Mouse (Mus musculus): ENCODE data around the gene 1700010B08Rik. TPM values are rescaled to one million over a fixed set of nuclear protein-coding genes. Genes with fewer than 3 reads are reported as not detected.
"Not testable (repeated sequence)": the region's sequence is repeated elsewhere in the genome, so short reads cannot be mapped to it uniquely, and the experiment has no call there.

The 1700010B08Rik gene
- polyA plus RNA-seq (2015; fragmentation: Nextera tagmentation; extraction: Ambion mirVana): not detected in 2 replicates

GRCm38 (mm10) chr2:173719115-173719514 is at the start of gene 1700010B08Rik:
1700010B08Rik (plus strand) TSS chr2:173719415.
- not testable (repeated sequence) for H3K9me3 ChIP-seq; H3K4me3 ChIP-seq; H3K27ac ChIP-seq; ATAC-seq (ENCODE audit: borderline replicate concordance, extremely low read depth, low FRiP score, low TSS enrichment); H3K9ac ChIP-seq; H3K27me3 ChIP-seq; H3K36me3 ChIP-seq; H3K4me2 ChIP-seq; H3K4me1 ChIP-seq
- 74% methylated on average over 6 of the region's 7 CpGs for WGBS

- ATAC-seq (ENCODE audit: borderline replicate concordance, extremely low read depth, low FRiP score, low TSS enrichment): no peak
- Histone ChIP-seq H3K4me2 (no peak overlapping the region), H3K36me3 (peaks cover 7% of the 10 kb centered on the region), H3K27ac (no peak overlapping the region), H3K9ac (no peak overlapping the region), H3K4me3 (no peak overlapping the region), H3K9me3 (no peaks in the 10 kb centered on the region), H3K27me3 (no peaks in the 10 kb centered on the region), H3K4me1 (0 out of 2 replicates have a peak, but pooled peaks cover 7% of the 10 kb centered on the region)
- 67% methylated on average over 2 of the region's 2 CpGs for WGBS
Observed at GRCm38 (mm10) chr2:173672328-173672896, 46.8 kb upstream of the 1700010B08Rik start.

GRCm38 (mm10) chr2:173673469-173673868 is 45.7 kb upstream of the 1700010B08Rik start:
- no peak overlapping the region for H3K4me3 ChIP-seq
- no peak overlapping the region for H3K9ac ChIP-seq
- no peak overlapping the region for H3K4me2 ChIP-seq
- 68% methylated on average over 1 of the region's 1 CpGs for WGBS
- no peak overlapping the region for H3K27ac ChIP-seq
- H3K9me3 ChIP-seq: no peaks in the 10 kb centered on the region
- H3K27me3 ChIP-seq: no peaks in the 10 kb centered on the region
- H3K4me1 ChIP-seq: 0 out of 2 replicates have a peak, but pooled peaks cover 11% of the 10 kb centered on the region
- H3K36me3 ChIP-seq: peaks cover 7% of the 10 kb centered on the region
- no peak for ATAC-seq (ENCODE audit: borderline replicate concordance, extremely low read depth, low FRiP score, low TSS enrichment)

DNA sequence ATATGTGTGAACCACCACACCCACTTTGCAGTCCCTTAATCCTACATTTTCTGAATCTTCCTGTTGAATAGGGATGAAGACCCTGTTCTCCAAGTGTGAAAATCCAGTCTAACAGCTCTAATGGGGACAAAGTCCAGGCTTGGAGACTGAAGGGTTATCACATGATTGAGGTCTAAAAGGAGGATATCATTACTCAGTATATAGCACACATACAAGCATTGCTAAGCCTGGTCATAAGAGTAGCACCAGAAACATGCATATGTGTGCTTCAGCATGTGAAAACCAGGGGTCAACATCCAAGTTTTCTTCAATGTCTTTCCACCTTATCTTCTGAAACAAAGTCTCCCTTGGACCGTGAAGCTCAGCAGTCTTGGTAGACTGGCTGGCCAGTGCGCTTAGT is 40.6 kb upstream of the 1700010B08Rik start:
- ATAC-seq (ENCODE audit: borderline replicate concordance, extremely low read depth, low FRiP score, low TSS enrichment): no peak
- 90% methylated on average over 2 of the region's 2 CpGs for WGBS
- H3K9me3 ChIP-seq: no peaks in the 10 kb centered on the region
- no peaks in the 10 kb centered on the region for H3K27me3 ChIP-seq
- H3K36me3 ChIP-seq: peaks cover 4% of the 10 kb centered on the region; the same call in 1 of the 2 replicates
- no peak overlapping the region for H3K27ac ChIP-seq
- no peak overlapping the region for H3K9ac ChIP-seq
- H3K4me1 ChIP-seq: peaks cover 18% of the 10 kb centered on the region
- no peak overlapping the region for H3K4me2 ChIP-seq
- H3K4me3 ChIP-seq: no peak overlapping the region

- no peak overlapping the region for H3K9ac ChIP-seq
- no peaks in the 10 kb centered on the region for H3K9me3 ChIP-seq
- peaks cover 18% of the 10 kb centered on the region for H3K4me1 ChIP-seq
- peaks cover 4% of the 10 kb centered on the region; the same call in 1 of the 2 replicates for H3K36me3 ChIP-seq
- H3K4me2 ChIP-seq: no peak overlapping the region
- no peak overlapping the region for H3K27ac ChIP-seq
- no peaks in the 10 kb centered on the region for H3K27me3 ChIP-seq
- no peak for ATAC-seq (ENCODE audit: borderline replicate concordance, extremely low read depth, low FRiP score, low TSS enrichment)
- 34% methylated on average over 3 of the region's 3 CpGs for WGBS
- H3K4me3 ChIP-seq: no peak overlapping the region
Observed at GRCm38 (mm10) chr2:173679217-173679616, 40.0 kb upstream of the 1700010B08Rik start.

DNA sequence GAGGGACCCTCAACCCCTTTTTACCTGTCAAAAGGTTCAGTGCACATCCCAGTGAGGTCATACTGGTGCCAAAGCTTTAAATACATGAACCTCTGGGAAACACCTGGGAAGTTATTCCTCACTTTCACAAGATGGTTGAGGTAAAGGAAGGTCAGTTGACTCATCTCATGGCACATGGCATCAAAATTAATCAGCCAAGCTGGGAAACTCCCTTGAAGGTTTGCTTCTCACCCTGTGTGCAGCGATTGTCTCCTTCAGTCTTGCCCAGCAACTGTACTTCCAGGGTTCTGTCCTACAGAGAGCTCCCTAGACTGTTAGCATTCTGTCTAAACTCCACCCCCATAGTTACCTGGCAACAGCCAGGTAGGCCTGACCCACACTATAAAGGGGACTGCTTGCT is 39.1 kb upstream of the 1700010B08Rik start:
- Histone ChIP-seq H3K4me2 (no peak overlapping the region), H3K36me3 (peaks cover 4% of the 10 kb centered on the region; the same call in 1 of the 2 replicates), H3K27me3 (no peaks in the 10 kb centered on the region), H3K4me1 (peaks cover 18% of the 10 kb centered on the region), H3K27ac (no peak overlapping the region), H3K4me3 (no peak overlapping the region), H3K9me3 (no peaks in the 10 kb centered on the region), H3K9ac (no peak overlapping the region)
- ATAC-seq (ENCODE audit: borderline replicate concordance, extremely low read depth, low FRiP score, low TSS enrichment): no peak
- 41% methylated on average over 1 of the region's 1 CpGs for WGBS

DNA sequence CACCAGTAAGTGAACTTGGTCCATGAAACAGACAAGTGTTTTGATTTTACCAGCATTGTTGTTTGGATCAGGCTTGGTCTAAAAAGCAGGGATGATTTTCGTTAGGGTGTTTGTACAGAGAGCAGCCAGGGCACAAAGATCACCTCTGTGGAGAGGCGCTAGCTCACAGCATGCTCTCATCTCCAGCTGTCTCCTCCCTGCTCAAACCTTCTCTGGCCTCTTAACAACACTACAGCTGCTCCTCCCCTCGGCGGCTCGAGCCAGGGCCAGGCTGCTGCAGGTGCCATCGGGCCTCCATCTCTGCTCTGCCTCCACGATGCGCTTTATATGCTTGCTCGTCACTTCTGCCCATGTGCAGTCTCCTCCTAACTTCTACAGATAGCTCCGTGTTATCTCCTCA is 36.4 kb upstream of the 1700010B08Rik start:
- H3K9me3 ChIP-seq: no peaks in the 10 kb centered on the region

DNA sequence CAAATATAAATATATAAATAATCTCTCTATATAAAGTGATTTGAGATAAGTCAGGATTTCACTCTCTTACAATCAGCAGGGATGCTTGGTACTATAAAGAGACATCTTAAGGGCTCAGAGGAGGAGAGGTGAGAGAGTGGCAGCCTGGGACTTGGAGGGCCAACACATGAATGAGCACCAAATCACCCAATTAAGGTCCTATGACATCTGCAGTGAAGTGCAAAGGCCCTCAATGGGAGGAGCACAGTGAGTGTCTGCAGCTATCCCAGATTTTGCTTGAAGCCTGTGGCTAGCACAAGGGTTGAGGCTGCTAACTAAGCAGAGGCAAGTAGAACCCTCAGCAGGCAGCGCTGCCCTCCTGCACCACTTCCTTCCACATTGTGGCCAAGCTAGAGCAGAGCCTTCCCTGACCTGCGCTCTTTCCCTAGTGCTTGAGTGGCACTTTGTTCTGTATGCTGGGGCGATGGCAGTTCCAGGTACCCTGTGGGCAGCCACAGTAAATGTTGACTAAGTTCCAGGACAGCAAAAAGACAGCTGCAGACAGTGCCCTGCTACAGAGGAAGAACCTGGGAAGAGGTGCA is 33.3 kb upstream of the 1700010B08Rik start:
- Histone ChIP-seq H3K4me1 (peaks cover 4% of the 10 kb centered on the region; the same call in 1 of the 2 replicates), H3K4me3 (no peak overlapping the region), H3K9me3 (no peaks in the 10 kb centered on the region), H3K27me3 (no peaks in the 10 kb centered on the region), H3K27ac (no peak overlapping the region), H3K4me2 (no peak overlapping the region), H3K36me3 (peaks cover 19% of the 10 kb centered on the region; the same call in 1 of the 2 replicates), H3K9ac (no peak overlapping the region)
- ATAC-seq (ENCODE audit: borderline replicate concordance, extremely low read depth, low FRiP score, low TSS enrichment): no peak
- 88% methylated on average over 3 of the region's 3 CpGs for WGBS

More for the DNA sequence above, 36.4 kb upstream of the 1700010B08Rik start:
- peaks cover 15% of the 10 kb centered on the region for H3K4me1 ChIP-seq
- H3K4me3 ChIP-seq: no peak overlapping the region
- H3K27ac ChIP-seq: no peak overlapping the region
- H3K36me3 ChIP-seq: no peaks in the 10 kb centered on the region
- H3K27me3 ChIP-seq: no peaks in the 10 kb centered on the region
- no peak for ATAC-seq (ENCODE audit: borderline replicate concordance, extremely low read depth, low FRiP score, low TSS enrichment)
- H3K9ac ChIP-seq: no peak overlapping the region
- H3K4me2 ChIP-seq: no peak overlapping the region
- 57% methylated on average over 10 of the region's 10 CpGs for WGBS

DNA sequence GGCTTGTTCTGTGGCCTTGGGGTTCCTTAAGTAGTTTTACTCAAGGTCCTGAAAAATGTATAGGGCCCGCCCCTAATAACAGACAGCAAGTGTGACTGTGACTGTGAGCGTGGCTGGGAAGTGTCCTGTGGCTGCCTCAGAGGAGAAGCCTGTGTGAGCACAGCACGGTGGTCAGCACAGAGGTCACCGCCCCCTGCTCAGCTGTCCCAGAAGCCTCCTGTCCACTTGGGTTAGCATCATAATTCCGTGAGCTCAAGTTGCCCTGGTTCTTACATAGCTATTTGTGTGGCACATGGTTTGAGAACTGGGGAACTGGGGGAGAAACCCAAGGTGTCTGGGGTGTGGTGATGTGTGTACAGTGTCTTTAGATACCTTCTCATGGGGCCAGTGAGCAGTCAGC is 31.9 kb upstream of the 1700010B08Rik start:
- 80% methylated on average over 5 of the region's 5 CpGs for WGBS
- ATAC-seq (ENCODE audit: borderline replicate concordance, extremely low read depth, low FRiP score, low TSS enrichment): no peak
- peaks cover 4% of the 10 kb centered on the region; the same call in 1 of the 2 replicates for H3K4me1 ChIP-seq
- H3K9me3 ChIP-seq: no peaks in the 10 kb centered on the region
- no peak overlapping the region for H3K27ac ChIP-seq
- H3K27me3 ChIP-seq: no peaks in the 10 kb centered on the region
- H3K4me2 ChIP-seq: no peak overlapping the region
- H3K9ac ChIP-seq: no peak overlapping the region
- H3K4me3 ChIP-seq: no peak overlapping the region
- H3K36me3 ChIP-seq: peaks cover 19% of the 10 kb centered on the region; the same call in 1 of the 2 replicates

- no peak overlapping the region for H3K4me3 ChIP-seq
- H3K4me1 ChIP-seq: no peaks in the 10 kb centered on the region
- H3K9ac ChIP-seq: no peak overlapping the region
- no peaks in the 10 kb centered on the region for H3K27me3 ChIP-seq
- H3K9me3 ChIP-seq: no peaks in the 10 kb centered on the region
- no peak overlapping the region for H3K4me2 ChIP-seq
- H3K36me3 ChIP-seq: peaks cover 23% of the 10 kb centered on the region; the same call in 1 of the 2 replicates
- ATAC-seq (ENCODE audit: borderline replicate concordance, extremely low read depth, low FRiP score, low TSS enrichment): no peak
- H3K27ac ChIP-seq: no peak overlapping the region
Observed at GRCm38 (mm10) chr2:173689835-173690234, 29.4 kb upstream of the 1700010B08Rik start.

GRCm38 (mm10) chr2:173691748-173692147 is 27.5 kb upstream of the 1700010B08Rik start:
- Histone ChIP-seq H3K9me3 (no peaks in the 10 kb centered on the region), H3K36me3 (peaks cover 37% of the 10 kb centered on the region), H3K4me3 (no peak overlapping the region), H3K27ac (no peak overlapping the region), H3K4me1 (no peaks in the 10 kb centered on the region), H3K27me3 (no peaks in the 10 kb centered on the region), H3K4me2 (no peak overlapping the region), H3K9ac (no peak overlapping the region)
- 81% methylated on average over 6 of the region's 6 CpGs for WGBS
- ATAC-seq (ENCODE audit: borderline replicate concordance, extremely low read depth, low FRiP score, low TSS enrichment): 0 out of 2 replicates have a peak, but pooled peaks have one; percentile 33

DNA sequence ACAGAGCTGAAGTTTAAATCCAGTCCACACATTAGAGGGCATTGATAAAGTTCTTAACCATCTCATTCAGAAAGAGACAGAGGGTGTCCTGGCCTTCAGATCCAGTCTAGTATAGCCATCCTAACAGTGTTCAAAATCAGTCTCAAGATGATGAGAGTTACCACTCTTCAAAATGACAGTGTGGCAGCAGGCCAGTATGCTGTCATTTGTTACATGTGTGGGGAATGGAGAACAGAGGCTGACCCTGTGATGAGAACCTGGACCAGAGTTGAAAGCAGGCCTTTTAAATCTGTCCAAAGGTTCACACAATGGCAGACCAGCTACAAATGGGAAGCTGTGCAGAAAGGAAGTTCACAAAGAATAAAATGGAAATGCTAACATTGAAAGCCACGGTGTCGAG is 26.5 kb upstream of the 1700010B08Rik start:
- ATAC-seq (ENCODE audit: borderline replicate concordance, extremely low read depth, low FRiP score, low TSS enrichment): no peak
- Histone ChIP-seq H3K4me2 (no peak overlapping the region), H3K9ac (no peak overlapping the region), H3K27ac (no peak overlapping the region), H3K4me3 (no peak overlapping the region), H3K36me3 (peaks cover 40% of the 10 kb centered on the region), H3K9me3 (no peaks in the 10 kb centered on the region), H3K4me1 (no peaks in the 10 kb centered on the region), H3K27me3 (no peaks in the 10 kb centered on the region)
- 79% methylated on average over 2 of the region's 2 CpGs for WGBS

Measured in lung, embryonic 15.5 days (tissue).